Mouse (Mus musculus): Measurements from ENCODE around the gene Rps7.

The Rps7 gene

DNA sequence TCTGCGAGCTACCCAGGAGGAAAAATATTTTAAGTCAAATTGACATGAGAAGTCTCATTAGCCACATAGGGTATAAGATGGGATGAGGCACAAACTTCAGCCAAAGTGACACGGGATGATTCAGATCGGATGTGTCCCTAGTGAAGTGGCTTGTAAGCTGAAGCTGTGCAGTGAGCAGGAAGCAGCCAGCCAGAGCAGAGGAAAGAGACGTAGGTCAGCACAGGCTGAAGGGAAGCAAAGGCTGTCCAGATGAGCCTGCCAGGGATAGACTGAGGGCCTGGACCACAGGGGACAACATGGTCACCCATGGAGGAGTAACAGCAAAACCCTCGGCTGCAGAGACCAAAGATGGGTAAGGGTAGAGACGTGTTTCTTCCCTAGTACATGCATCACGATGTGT lies 21.4 kb downstream of the Rps7 start:
- DNase-seq, result no peak

GRCm38 (mm10) chr12:28612391-28612790 lies 23.4 kb downstream of the Rps7 start:
- no peak for DNase-seq

DNA sequence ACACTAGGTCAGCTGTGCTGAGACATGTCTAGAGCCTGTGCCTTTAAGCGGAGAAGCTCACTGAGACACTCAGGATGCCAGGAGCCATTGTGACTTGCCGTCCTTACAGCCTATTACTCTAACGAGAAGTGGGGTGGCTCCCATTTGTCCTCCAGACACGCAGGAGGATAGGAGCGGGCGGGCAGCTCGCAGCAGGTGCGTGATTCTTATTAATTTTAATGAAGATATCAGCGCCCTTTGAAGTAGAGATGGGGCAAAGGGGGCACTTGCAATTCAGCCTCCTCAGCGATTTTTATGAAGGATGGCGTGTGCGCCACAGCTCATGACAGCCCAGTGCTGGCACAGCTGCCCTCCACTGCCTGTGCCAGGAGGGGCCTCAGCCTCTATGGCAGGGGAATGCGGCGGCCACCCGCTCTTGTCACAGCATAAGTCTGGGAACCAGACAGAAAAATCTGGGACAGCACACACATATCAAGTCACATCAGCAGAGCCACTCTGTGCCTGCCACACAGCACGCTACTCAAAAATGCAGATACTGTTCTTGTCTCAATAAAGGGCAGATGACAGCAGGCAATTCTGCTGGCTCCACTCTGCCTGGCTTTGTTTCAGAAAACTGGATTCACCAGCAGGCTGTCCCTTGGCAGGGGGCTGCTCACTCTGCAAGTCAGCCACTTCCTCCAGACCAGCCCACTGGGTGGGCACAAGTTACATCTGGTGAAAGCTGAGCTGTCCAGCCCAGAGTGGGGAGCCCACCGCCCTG lies 28.0 kb downstream of the Rps7 start:
- DNase-seq, result peak; percentile 65 to 70

DNA sequence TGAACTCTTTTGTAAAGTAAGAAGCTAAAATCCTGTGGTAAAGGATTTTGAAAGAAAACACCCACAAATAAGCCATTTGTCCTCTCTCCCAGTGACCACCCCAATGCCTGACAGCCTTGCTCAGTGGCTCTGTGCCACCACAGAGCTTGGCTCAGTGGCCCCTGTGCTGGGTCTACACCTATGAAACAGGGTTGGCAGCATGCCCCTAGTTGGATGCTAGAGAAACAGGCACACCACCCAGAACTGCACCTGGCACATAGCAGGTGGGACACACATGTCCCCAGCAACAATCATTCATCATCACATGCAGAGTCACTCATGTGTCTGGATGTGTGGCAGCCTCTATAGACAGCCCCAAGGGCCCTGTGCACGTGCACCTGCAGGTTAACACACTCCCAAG lies 32.3 kb downstream of the Rps7 start:
- DNase-seq, result peak; percentile 84 to 86

- DNase-seq, result peak; percentile 90
Observed at GRCm38 (mm10) chr12:28602259-28602658, 33.5 kb downstream of the Rps7 start.

- DNase-seq, result no peak
Observed at GRCm38 (mm10) chr12:28598526-28598991, 37.2 kb downstream of the Rps7 start.

DNA sequence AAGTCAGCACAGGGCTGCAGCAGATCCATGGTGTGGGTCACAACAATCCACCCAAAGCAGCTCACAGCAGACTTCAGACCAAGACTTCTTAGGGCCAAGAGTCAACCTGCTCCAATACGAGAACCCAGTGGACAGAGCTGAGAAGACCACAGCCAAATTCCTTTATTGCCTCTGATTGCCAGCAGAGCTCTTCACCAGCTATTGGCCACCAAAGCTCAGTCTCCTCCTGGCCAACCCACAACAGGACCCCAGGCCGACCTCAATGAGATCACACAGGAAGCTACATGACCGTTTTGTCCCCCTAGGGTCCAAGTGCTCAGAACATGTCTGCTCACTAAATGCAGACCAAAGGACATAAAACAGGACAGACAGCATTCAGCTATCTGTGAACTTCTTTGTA lies 37.6 kb downstream of the Rps7 start:
- no peak for DNase-seq

GRCm38 (mm10) chr12:28597699-28598098 lies 38.1 kb downstream of the Rps7 start:
- DNase-seq, result no peak

GRCm38 (mm10) chr12:28596851-28597250 lies 38.9 kb downstream of the Rps7 start:
- DNase-seq, result no peak

DNA sequence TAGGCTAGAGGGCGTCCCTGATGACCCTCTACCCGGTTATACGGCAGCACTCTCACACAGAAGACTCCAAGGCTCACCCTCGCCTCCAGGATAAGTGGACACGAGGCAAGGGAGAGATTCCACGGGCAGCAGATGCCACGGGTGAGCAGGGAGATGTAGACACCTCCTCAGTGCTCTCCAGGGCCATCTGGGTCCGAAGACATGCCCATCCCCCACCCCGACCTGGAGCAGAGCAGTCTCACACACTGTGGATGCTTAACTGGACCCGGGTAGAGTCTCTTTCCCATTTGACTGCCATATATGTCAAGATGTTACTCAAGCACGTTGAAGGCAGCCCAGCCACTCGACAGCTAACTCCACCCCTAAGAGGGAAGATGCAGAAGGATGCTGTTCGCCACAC lies 45.3 kb downstream of the Rps7 start:
- peak; percentile 31 to 67 for DNase-seq

- peak; percentile 96 for DNase-seq
Observed at GRCm38 (mm10) chr12:28589090-28589868, 46.5 kb downstream of the Rps7 start.

DNA sequence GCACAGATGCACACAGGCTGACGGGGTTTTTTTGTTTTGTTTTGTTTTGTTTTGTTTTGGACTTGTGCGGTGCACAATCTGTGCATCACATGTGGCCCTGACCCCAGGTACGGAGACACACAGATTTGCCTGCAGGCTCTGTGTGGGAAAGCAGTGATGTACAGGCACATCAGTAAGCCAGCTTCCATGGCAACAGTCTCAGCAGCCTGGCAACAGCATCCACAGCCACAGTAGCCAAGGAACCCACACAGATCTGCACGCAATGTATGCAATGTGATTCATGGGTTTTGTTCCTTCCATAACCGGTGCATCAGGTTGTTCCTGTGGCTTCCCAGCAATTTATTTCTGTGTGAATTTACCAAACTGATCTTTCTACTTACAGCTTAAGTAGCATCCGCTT lies 47.8 kb downstream of the Rps7 start:
- DNase-seq, result no peak

DNA sequence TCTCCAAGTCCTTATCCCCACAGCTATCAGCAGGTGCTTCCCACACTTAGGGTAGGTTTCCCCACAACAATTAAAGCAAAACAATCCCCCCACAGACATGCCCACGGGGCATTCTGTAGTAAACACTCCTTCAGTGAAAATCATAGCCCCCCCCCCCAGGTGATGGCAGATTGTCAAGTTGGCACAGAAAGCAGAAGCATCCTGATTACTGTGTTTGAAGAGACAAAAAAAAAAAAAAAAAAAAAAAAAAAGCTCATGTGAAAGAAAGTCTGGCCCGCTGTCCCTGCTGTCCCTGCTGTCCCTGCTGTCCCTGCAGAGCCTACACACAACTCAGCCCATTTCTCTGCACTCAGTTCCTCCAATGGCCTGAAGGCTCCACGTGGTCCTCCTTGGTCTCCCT lies 51.7 kb downstream of the Rps7 start:
- peak in 1 of 2 experiments; percentile 63 for DNase-seq

GRCm38 (mm10) chr12:28582423-28582822 lies 53.3 kb downstream of the Rps7 start, which contains the start of gene Allc:
Allc (minus strand) TSS chr12:28582523.
- DNase-seq, result no peak
